Mouse (Mus musculus): ENCODE measurements at regions not wholly inside any gene's neighbourhood (a gene's known extent, or its start where the extent isn't known, plus 50 kb on each side); places are given as distances from the start of the nearest gene placed in this dataset.

DNA sequence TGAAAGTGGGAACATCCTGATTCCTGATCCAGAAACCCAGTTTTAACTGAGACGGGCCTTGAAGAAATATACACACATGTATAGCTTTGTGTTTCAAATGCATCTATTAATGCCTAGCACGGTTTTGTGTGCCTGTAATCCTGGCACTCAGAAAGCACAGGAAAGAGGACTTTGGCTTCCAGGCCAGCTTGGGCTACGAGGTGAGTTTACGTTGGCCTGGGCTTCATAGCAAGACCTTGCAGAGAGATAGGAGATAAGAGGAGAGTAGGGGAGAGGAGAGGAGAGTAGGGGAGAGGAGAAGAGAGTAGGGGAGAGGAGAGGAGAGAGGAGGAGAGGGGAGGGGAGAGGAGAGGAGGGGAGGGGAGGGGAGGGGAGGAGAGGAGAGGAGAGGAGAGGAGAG, 234.9 kb upstream of the Klf4 start:
- DNase-seq (ENCODE audit: extremely low read depth, low read depth, low spot score) = no peak

- DNase-seq (ENCODE audit: extremely low read depth, low read depth, low spot score) = no peak
Observed at GRCm38 (mm10) chr4:55765780-55766179, 233.5 kb upstream of the Klf4 start.

DNA sequence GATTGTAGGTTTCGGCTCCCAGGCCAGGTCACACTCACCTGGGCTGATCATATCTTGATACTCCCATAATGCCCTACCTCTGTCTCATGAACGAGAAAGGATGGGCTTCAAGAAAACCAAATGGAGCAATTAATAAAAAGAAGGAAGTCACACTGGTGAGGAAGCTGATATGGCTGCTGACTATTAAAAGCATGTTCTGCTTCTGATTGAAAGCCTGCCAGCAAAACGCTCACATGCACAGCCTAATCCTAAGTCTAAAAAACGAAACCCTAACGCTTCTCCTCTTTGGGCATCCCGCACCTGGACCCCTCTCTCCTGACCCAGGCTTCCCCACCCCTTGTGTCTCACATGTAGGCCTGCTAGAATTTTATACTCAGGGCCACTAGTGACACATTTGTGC, 230.8 kb upstream of the Klf4 start:
- no peak for DNase-seq (ENCODE audit: extremely low read depth, low read depth, low spot score)

DNA sequence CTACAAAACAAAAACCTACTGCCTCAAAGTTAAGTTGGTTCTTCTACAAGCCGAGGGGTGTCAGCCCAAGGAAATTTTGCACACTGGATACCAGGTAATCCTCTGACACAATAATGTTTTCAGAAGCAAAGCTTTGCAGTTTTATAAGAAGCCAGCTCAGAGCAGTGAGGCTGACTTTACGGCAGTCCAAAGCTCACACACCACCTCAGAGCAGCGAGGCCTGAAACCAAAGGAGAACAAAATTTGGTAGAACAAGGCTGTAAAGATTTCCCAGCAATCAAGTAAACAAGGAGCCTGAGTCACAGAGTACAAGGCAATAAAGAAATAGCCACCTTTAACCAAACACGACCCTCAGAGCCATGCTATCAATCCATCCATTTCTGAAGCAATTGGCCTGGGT, 230.1 kb upstream of the Klf4 start:
- no peak for DNase-seq (ENCODE audit: extremely low read depth, low read depth, low spot score)

GRCm38 (mm10) chr4:55757148-55757927, 225.1 kb upstream of the Klf4 start:
- no peak for DNase-seq (ENCODE audit: extremely low read depth, low read depth, low spot score)

GRCm38 (mm10) chr4:55749949-55750600, 217.8 kb upstream of the Klf4 start:
- DNase-seq (ENCODE audit: extremely low read depth, low read depth, low spot score) = no peak

DNA sequence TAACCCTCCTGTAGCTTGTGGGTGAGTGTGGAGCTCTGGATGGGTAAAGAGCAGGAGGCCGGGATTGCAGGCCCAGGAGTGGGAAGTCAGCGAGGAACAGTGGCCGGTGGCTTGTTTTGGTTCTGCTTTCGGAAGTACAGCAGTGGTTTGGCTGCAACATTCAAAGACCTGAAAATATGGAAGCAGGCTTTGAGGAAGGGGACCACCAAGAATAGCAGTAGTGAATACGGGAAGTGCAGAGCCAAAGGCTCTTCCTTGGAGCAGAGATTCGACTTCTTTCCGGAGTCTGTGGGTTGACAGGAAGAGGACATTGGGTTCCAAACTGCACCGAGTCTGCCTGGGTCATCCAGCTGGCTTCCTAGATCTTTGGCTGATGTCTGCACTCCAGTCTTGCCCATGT, 209.1 kb upstream of the Klf4 start:
- DNase-seq (ENCODE audit: extremely low read depth, low read depth, low spot score) = no peak

DNA sequence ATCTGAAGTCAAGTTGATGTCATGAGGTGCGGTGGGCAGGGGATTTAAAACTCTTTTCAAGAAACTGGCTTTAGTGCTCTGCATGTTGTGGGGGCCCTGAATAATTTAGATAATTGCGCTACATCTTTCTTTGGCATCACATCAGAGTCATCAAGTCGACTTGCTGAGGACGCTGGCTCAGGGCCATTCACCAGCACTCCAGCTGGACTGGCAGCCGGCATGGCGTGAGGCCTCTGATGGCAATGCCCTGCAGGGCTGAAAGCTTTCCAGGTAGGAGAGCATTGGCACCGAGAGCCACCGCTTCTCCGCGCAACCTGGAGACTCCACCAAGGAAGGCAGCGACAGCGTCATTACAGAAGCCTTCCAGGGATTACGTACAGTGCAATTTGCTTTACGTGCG, 207.8 kb upstream of the Klf4 start:
- no peak for DNase-seq (ENCODE audit: extremely low read depth, low read depth, low spot score)

DNA sequence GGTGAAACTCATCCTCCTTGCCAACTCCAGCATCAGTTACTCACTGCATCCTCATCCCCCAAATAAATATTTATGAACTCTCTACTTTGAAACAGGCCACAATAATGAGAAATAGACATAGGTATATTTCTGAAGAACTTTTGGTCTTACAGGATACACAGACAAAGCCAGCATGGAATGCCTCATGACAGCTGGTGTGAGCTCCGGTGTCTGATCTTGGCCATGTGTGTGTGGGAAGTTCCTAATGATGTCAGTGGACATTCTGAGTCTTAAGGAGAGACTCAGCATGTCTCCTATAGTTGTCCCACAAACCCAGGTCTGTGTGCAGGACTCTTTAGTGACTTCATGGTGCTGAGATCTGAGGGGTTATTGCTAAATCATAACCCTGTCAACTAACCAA, 206.4 kb upstream of the Klf4 start:
- DNase-seq (ENCODE audit: extremely low read depth, low read depth, low spot score) = no peak

- no peak for DNase-seq (ENCODE audit: extremely low read depth, low read depth, low spot score)
Observed at GRCm38 (mm10) chr4:55735453-55735852, 203.2 kb upstream of the Klf4 start.

- no peak for DNase-seq (ENCODE audit: extremely low read depth, low read depth, low spot score)
Observed at GRCm38 (mm10) chr4:55734331-55734730, 202.1 kb upstream of the Klf4 start.

DNA sequence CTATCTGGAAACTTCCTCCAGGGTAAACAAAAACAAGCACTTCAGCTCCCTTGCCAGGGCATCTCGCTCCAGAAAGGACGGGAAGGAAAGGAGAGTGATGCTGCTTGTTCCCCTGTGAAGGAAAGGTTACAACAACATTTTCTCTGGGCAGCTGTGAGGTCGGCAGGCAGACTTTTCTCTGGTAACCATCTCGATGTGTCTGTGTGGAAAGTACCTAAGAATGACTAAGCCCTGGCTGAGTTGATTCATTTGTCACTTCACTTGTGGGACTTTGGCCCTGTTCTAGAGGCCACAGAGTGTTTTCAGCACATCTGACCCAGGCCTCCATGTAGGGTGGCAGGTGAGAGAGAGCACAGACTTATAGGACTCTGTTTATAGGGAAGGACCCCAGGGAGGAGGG, 201.0 kb upstream of the Klf4 start:
- no peak for DNase-seq (ENCODE audit: extremely low read depth, low read depth, low spot score)

DNA sequence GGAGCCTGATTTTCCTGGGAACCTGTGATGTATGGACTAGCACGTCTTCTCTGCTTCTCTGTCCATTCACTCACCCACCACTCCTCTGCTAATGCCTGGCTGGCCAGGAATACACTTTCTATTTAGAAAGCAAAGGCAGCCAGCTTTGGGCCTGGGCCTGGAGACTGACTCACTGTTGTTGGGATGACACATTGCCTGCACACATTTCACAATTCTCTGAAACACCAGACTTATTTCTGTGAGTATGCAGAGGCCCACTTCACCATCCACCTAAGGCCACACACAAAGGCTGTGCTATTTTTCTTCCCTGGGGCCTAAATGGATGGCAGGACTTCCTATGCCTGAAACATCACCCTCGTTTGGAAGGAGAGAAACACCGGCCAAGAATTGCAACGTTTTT, 199.7 kb upstream of the Klf4 start:
- DNase-seq (ENCODE audit: extremely low read depth, low read depth, low spot score) = peak; percentile 26

DNA sequence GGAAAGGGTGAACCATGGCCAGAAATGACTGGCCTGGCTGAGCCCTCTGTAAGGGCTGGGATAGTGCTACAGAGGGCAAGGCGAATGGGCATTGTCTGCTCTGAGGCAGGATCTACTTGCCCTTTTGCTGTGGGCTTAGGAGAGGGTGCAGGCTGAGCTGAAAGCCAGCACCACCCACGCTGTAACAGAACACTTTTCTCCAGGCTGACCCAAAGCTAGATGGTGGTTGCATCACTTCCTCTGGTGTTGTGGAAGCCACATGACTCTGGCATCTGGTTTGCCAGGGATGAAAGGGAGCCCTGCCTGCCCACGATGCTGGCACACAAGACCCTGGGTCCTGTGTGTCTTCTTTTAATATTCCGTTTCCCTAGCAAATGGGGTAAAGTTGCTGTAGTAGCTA, 198.0 kb upstream of the Klf4 start:
- no peak for DNase-seq (ENCODE audit: extremely low read depth, low read depth, low spot score)

DNA sequence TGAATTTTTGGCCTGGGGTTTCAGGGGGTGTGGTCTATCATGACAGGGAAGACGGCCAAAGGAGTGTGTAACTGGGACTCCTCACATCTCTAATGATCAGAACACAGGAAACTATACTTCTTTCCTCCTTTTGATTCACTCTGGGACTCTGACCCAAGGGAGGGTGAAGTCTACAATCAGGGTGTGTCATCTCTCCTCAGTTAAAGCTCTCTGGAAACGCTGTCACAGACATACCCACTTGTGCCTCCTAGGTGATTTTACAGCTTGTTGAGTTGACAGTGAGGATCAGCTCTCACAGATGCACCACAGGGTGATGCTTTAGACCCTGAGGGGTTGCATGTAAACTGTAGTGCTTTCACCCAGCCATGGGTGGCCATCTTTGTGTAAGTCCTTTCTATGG, 194.9 kb upstream of the Klf4 start:
- DNase-seq (ENCODE audit: extremely low read depth, low read depth, low spot score) = no peak

DNA sequence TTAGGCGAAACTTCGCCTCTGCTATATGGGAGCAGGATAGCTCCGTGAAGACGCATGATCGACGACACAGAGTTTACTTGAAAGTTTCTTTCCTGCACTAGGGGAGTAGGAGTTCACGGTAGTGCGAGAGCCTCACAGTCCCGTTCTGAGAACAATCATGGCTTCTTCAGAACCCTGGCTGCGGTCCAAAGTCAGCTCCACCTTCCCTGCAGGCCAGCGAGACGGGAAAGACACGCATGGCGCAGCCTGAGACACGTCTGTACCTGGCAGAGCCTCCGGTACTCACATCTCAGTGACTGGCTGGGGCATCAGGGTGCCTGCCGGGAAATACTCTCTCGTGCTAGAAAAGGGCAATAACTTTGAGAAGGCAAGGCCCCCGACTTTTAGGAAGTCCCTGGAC, 193.8 kb upstream of the Klf4 start:
- DNase-seq (ENCODE audit: extremely low read depth, low read depth, low spot score) = no peak

DNA sequence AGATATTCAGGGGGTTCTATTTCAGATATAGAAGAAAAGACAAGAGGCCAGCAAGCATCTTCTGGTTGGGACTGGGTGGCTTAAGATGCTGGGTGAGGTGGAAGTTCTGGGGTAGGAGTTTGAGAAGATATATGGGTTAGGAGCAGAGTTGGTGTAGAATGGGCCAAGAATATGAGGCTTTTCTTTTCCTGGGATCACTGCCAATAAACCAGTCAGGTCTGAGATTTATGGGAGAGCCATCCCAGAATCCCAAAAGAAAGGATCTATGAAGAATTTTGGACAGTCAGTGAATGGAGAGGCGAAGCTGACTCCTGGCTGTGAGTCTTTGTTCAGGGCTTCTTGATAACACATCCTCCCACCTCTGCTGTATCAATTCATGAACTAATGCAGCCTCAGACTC, 192.0 kb upstream of the Klf4 start:
- no peak for DNase-seq (ENCODE audit: extremely low read depth, low read depth, low spot score)

DNA sequence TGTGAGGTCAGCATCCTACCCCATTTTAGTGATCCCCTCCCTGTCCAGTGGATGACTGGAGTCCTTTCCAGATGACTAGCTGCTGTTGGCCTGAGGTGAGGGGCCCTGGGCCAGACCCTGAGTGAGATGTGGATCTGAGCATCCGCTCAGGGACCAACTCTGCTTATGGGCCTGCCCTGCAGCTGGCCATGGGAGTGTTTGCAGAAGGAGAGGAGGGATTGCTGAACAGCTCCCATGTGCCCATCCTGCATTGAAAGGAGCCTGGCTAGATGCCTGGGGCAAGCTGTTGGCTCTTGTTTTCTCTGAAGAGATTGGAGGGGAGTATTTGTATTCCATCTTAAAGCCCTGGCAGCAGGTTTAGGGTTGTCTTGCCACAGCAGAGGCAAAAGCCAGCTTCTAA, 190.9 kb upstream of the Klf4 start:
- no peak for DNase-seq (ENCODE audit: extremely low read depth, low read depth, low spot score)

GRCm38 (mm10) chr4:55722388-55722787, 190.1 kb upstream of the Klf4 start:
- no peak for DNase-seq (ENCODE audit: extremely low read depth, low read depth, low spot score)

GRCm38 (mm10) chr4:55721834-55722233, 189.6 kb upstream of the Klf4 start:
- no peak for DNase-seq (ENCODE audit: extremely low read depth, low read depth, low spot score)

DNA sequence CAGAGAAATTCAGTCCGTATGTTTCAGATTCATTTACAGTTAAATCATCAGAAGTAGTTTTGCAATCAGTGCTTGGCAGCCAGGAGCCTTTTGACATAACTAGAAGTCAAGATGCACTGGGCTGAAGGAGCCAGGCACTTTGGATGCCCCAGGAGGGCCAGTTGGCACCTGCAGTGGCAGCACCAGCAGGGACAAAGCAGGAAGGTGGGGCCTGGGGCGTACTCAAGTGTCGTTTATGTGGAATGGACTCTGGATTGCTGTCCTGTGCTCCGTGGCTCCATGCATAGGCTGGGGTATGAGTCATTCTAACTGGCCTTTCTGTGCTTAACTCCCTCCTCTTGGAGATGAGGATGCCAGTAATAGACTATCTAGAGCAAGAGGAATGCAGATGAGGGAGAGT, 186.2 kb upstream of the Klf4 start:
- peak; percentile 21 for DNase-seq (ENCODE audit: extremely low read depth, low read depth, low spot score)

DNA sequence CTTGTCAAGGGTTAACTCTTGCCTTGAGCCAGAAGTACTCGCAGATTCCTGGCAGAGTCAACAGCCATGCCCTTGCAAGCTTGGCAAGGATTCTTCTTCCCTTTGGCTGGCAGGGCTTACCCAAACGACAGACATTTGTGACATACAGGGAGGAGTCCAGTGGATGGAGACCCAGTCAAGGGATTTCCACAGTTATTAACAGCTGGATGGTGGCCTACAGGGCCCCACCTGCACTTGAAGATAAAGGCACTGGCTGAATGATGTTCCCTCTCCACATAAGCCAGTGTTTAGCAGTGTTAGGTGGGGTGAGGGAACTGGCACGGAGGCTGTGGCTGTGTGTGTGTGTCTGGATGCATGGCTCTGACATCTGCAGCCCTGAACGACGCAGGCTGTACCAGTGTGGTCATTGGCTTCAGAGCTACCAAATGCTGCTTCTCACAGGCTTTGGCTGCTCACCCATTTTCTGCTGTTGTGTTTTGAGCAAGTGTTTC, 183.9 kb upstream of the Klf4 start:
- peak; percentile 21 for DNase-seq (ENCODE audit: extremely low read depth, low read depth, low spot score)

Data from fat pad, adult 2 months (tissue).